Mouse (Mus musculus): ENCODE results near the gene Gpd1. TPM values are rescaled to one million over a fixed set of nuclear protein-coding genes. Genes with fewer than 3 reads are reported as not detected.

Gpd1 gene
- polyA plus RNA-seq, 1 experiment from 2014 or later: 42.2 TPM

DNA sequence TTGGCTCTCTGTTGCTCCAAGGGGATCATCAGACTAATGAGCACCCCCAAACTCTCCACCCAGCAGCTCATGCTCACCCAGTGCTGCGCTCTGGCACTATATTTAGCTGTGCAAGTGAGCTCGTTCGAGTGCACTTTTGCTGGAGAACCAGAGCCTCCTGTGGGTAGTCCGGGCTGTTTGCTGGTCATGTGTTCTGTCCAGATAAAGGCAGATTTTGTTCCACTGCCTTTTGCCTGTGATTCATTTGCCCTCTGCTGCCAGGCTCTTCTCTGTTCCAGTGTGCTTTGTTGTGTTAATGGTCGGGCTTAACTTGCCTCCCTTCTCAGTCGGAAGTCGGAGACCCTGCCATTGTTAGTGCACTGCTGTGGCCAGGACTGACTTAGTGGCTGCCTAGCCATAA, 12.4 kb upstream of the Gpd1 start:
- no peak overlapping the region for H3K4me3 ChIP-seq (ENCODE audit: low read depth, low read length)
- no peak overlapping the region for H3K9ac ChIP-seq (ENCODE audit: low read depth, low read length)
- no peak overlapping the region for H3K27ac ChIP-seq (ENCODE audit: low read length)
- H3K4me1 ChIP-seq (ENCODE audit: control insufficient read depth, low read depth, low read length): peaks cover 31% of the 10 kb centered on the region
- peaks cover 9% of the 10 kb centered on the region; the same call in 1 of the 2 replicates for H3K36me3 ChIP-seq (ENCODE audit: control insufficient read depth, insufficient read depth)
- 52% methylated on average over 7 of the region's 7 CpGs for WGBS (ENCODE audit: insufficient replicate concordance)
- H3K9me3 ChIP-seq (replicated peaks; ENCODE audit: control insufficient read depth, low read length): no peaks in the 10 kb centered on the region
- ATAC-seq (ENCODE audit: low read depth): no peak
- H3K4me2 ChIP-seq (ENCODE audit: low read depth, low read length): no peak overlapping the region
- no peaks in the 10 kb centered on the region for H3K27me3 ChIP-seq (ENCODE audit: control insufficient read depth, insufficient read depth, low read depth, low read length)

DNA sequence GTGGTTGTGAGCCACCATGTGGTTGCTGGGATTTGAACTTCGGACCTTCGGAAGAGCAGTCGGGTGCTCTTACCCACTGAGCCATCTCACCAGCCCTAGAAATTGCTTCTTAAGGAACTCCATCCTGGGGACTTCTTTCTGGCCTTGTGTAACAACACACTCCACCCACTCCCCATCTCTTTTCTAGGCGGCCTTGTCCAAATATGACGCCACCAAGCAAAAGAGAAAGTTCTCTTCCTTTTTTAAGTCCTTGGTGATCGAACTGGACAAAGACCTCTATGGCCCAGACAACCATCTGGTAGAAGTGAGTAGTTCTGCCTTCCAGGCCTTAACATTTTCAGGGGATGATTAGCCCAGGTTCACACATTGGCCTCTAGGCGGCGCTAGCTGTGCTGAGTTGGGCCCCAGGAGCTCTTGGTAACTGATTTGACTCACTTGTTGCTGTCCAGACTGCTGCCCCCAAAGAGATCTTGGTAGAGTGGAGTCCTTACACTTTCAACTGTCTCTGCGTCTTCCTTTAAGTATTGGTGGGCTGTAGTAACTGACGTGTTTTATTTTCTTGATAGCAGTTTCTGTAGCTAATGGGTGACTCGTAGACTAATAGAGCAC, 11.8 kb upstream of the Gpd1 start, which contains the start of gene Gm17349:
Gm17349 (minus strand) TSS at position 51 of the 609 bp plus-strand sequence.
- 55% methylated on average over 11 of the region's 11 CpGs for WGBS (ENCODE audit: insufficient replicate concordance)
- H3K9ac ChIP-seq (ENCODE audit: low read depth, low read length): no peak within 1 kb of the TSS
- ATAC-seq (ENCODE audit: low read depth): no peak
- H3K36me3 ChIP-seq (ENCODE audit: control insufficient read depth, insufficient read depth): peaks cover 9% of the 10 kb centered on the region; the same call in 1 of the 2 replicates
- H3K4me3 ChIP-seq (ENCODE audit: low read depth, low read length): no peak within 1 kb of the TSS
- H3K27ac ChIP-seq (ENCODE audit: low read length): no peak within 1 kb of the TSS
- H3K4me2 ChIP-seq (ENCODE audit: low read depth, low read length): no peak within 1 kb of the TSS
- H3K9me3 ChIP-seq (replicated peaks; ENCODE audit: control insufficient read depth, low read length): no peaks in the 10 kb centered on the region
- no peaks in the 10 kb centered on the region for H3K27me3 ChIP-seq (ENCODE audit: control insufficient read depth, insufficient read depth, low read depth, low read length)
- peaks cover 27% of the 10 kb centered on the region for H3K4me1 ChIP-seq (ENCODE audit: control insufficient read depth, low read depth, low read length)

DNA sequence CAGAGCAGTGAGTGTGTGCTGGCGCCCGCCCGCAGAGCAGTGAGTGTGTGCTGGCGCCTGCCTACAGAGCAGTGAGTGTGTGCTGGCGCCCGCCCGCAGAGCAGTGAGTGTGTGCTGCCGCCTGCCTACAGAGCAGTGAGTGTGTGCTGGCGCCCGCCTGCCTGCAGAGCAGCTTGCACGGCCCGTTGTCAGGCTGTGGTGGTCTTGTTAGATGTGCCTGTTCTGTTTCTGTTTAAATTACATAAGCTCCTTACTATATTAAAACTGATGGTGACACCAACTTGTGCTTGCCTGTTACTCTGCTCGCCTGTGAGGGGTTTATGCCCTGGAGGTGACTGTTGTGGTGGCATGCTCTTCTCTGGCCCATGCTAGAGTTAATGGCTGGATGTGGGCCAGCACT, 9.1 kb upstream of the Gpd1 start:
- peaks cover 16% of the 10 kb centered on the region for H3K36me3 ChIP-seq (ENCODE audit: control insufficient read depth, insufficient read depth)
- no peaks in the 10 kb centered on the region for H3K9me3 ChIP-seq (replicated peaks; ENCODE audit: control insufficient read depth, low read length)
- no peak overlapping the region for H3K4me2 ChIP-seq (ENCODE audit: low read depth, low read length)
- H3K27ac ChIP-seq (ENCODE audit: low read length): no peak overlapping the region
- no peaks in the 10 kb centered on the region for H3K27me3 ChIP-seq (ENCODE audit: control insufficient read depth, insufficient read depth, low read depth, low read length)
- H3K4me3 ChIP-seq (ENCODE audit: low read depth, low read length): no peak overlapping the region
- WGBS (ENCODE audit: insufficient replicate concordance): 84% methylated on average over 13 of the region's 13 CpGs
- ATAC-seq (ENCODE audit: low read depth): no peak
- H3K4me1 ChIP-seq (ENCODE audit: control insufficient read depth, low read depth, low read length): peaks cover 12% of the 10 kb centered on the region
- H3K9ac ChIP-seq (ENCODE audit: low read depth, low read length): no peak overlapping the region

DNA sequence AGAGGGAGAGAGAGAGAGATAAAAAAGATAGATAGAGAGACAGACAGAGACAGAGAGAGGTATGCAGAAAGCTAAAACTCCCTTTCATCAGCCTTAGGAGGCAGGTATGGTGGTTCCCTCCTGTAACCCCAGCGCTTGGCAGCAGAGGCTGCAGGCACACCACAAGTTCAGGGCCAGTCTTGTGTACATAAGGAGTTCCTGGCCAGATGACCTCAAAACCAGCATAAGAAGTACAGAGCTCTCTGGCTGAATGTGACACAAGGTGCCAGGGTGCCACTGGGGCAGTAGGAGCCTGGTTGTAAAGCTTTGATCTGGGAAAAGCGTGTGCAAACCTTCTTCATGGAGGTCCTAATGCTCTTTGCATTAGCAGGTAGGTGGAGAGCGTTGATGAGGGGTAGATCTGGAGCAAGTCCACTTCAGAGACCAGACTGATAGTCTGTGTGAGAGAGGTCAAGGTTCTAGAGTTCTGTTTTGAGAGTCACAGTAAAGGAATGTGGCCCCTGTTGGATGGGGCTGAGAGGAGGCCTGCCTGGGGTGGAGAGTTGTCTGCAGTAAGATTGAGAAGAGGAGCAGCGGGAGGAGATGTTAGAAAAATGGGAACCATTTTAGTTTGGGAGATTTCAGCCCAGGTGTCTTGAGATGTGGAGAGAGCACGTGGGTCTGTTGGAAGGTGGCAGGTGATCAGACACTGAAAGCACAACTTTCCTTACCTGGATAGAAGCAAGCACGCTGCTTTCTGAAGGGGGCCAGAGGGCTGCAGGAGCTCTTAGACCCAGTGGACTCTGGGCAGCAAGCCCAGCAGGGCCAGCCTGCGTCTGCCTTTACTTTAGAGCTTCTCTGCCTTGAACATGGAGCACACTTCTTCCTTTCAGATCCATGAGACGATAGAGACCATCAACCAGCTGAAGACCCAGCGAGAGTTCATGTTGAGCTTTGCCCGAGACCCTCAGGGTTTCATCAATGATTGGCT, 6.8 kb upstream of the Gpd1 start:
- no peak overlapping the region; the same call in 1 of the 2 replicates for H3K27ac ChIP-seq (ENCODE audit: low read length)
- WGBS (ENCODE audit: insufficient replicate concordance): 71% methylated on average over 10 of the region's 10 CpGs
- H3K27me3 ChIP-seq (ENCODE audit: control insufficient read depth, insufficient read depth, low read depth, low read length): no peaks in the 10 kb centered on the region
- no peaks in the 10 kb centered on the region for H3K9me3 ChIP-seq (replicated peaks; ENCODE audit: control insufficient read depth, low read length)
- no peak overlapping the region for H3K4me2 ChIP-seq (ENCODE audit: low read depth, low read length)
- ATAC-seq (ENCODE audit: low read depth): no peak
- no peak overlapping the region for H3K9ac ChIP-seq (ENCODE audit: low read depth, low read length)
- H3K36me3 ChIP-seq (ENCODE audit: control insufficient read depth, insufficient read depth): peaks cover 16% of the 10 kb centered on the region
- no peak overlapping the region for H3K4me3 ChIP-seq (ENCODE audit: low read depth, low read length)
- H3K4me1 ChIP-seq (ENCODE audit: control insufficient read depth, low read depth, low read length): peaks cover 12% of the 10 kb centered on the region

DNA sequence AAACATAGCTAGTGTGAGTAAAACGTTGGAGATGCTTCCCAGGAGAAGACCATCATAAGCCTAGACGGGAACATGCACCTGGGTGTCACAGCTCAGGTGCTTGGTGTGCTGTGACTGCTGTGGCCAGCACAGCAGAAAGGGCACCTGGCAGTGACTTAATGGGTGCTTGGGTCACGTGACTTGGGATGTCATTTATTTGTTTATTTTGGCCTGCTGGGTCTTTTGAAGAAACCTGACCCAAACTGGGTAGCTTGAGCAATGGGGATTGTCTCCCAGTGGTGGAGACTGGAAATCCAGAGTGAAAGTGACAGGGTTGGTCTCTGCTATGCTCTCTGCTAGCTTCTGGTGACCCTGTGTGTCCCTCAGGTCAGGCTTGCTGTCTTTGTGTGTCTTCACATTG, 5.8 kb upstream of the Gpd1 start:
- no peaks in the 10 kb centered on the region for H3K9me3 ChIP-seq (replicated peaks; ENCODE audit: control insufficient read depth, low read length)
- peaks cover 16% of the 10 kb centered on the region for H3K36me3 ChIP-seq (ENCODE audit: control insufficient read depth, insufficient read depth)
- no peak overlapping the region for H3K4me3 ChIP-seq (ENCODE audit: low read depth, low read length)
- ATAC-seq (ENCODE audit: low read depth): no peak
- H3K9ac ChIP-seq (ENCODE audit: low read depth, low read length): no peak overlapping the region
- H3K27ac ChIP-seq (ENCODE audit: low read length): 0 out of 2 replicates have a peak overlapping the region, but pooled peaks have one; percentile 14
- no peak overlapping the region for H3K4me2 ChIP-seq (ENCODE audit: low read depth, low read length)
- H3K4me1 ChIP-seq (ENCODE audit: control insufficient read depth, low read depth, low read length): peaks cover 21% of the 10 kb centered on the region
- 57% methylated on average over 3 of the region's 3 CpGs for WGBS (ENCODE audit: insufficient replicate concordance)
- H3K27me3 ChIP-seq (ENCODE audit: control insufficient read depth, insufficient read depth, low read depth, low read length): no peaks in the 10 kb centered on the region

DNA sequence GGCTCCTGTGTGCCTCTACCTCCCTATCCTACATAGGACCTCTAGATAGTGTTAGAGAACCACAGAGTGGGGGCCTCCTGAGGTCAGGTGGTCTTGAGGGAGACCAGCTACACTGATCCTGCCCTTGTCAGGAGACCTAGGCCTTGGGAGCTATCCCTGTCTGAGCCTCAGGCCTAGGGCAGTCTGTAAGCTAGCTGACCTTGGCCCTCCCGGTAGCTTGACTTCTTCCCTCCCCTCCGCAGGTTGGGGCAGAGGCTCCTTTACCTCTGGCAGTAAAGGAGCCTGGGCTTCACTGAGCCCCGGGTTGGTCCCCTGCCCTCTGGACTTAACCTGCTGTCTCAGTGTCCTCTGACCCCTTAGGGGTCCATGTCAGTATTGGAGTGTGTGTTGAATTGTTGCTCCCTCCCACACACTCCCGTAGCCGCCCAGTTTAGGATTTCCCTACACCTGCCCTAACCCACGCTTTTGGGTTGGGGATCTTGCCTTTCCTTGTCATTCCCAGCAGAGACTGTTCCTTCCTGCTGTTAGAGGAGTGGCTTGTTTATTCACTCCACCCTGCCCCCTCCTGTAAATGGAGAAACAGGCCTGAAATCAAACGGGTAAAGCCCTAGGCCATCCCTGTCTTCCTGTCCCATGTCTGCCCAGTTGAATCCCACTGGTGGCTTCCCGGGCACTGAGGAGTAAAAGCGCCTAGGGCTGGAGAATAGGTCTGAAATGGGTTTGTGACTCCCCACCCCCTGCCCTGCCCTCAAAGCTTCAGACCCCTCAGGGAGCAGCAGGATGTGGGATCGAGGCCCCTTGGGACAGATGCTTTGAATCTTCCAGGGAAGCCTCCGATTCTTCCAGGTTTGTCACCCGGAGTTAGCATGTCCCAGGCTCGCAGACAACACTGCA, 4.4 kb upstream of the Gpd1 start:
- Histone ChIP-seq H3K36me3 (ENCODE audit: control insufficient read depth, insufficient read depth) (peaks cover 9% of the 10 kb centered on the region), H3K4me1 (ENCODE audit: control insufficient read depth, low read depth, low read length) (peaks cover 21% of the 10 kb centered on the region), H3K4me3 (ENCODE audit: low read depth, low read length) (no peak overlapping the region), H3K9ac (ENCODE audit: low read depth, low read length) (no peak overlapping the region), H3K27me3 (ENCODE audit: control insufficient read depth, insufficient read depth, low read depth, low read length) (no peaks in the 10 kb centered on the region), H3K4me2 (ENCODE audit: low read depth, low read length) (no peak overlapping the region), H3K27ac (ENCODE audit: low read length) (no peak overlapping the region), H3K9me3 (replicated peaks; ENCODE audit: control insufficient read depth, low read length) (no peaks in the 10 kb centered on the region)
- 60% methylated on average over 13 of the region's 13 CpGs for WGBS (ENCODE audit: insufficient replicate concordance)
- ATAC-seq (ENCODE audit: low read depth): no peak

DNA sequence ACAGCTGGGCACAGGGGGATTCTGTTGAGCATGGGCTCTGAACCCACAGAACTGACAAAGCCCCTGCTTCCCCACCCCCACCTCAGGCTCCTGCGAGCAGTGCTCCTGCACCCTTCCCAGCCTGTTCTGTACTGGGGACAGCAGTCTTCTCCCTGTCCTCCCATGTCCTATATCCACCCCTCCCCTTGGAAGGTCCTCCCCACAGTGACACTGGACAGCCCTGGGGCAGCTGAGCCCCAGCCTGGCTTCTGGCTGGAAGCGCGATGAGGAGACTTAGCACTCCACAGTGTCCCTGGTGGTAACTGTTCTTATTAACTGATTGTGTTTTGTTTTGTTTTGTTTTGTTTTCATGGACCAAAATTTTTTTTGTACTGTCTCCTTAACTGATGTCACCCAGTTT, 3.7 kb upstream of the Gpd1 start:
- H3K9ac ChIP-seq (ENCODE audit: low read depth, low read length): no peak overlapping the region
- 89% methylated on average over 3 of the region's 3 CpGs for WGBS (ENCODE audit: insufficient replicate concordance)
- H3K4me3 ChIP-seq (ENCODE audit: low read depth, low read length): no peak overlapping the region
- no peaks in the 10 kb centered on the region for H3K27me3 ChIP-seq (ENCODE audit: control insufficient read depth, insufficient read depth, low read depth, low read length)
- no peak overlapping the region for H3K27ac ChIP-seq (ENCODE audit: low read length)
- no peak overlapping the region for H3K4me2 ChIP-seq (ENCODE audit: low read depth, low read length)
- ATAC-seq (ENCODE audit: low read depth): no peak
- H3K4me1 ChIP-seq (ENCODE audit: control insufficient read depth, low read depth, low read length): peaks cover 21% of the 10 kb centered on the region
- no peaks in the 10 kb centered on the region for H3K9me3 ChIP-seq (replicated peaks; ENCODE audit: control insufficient read depth, low read length)
- H3K36me3 ChIP-seq (ENCODE audit: control insufficient read depth, insufficient read depth): peaks cover 9% of the 10 kb centered on the region

DNA sequence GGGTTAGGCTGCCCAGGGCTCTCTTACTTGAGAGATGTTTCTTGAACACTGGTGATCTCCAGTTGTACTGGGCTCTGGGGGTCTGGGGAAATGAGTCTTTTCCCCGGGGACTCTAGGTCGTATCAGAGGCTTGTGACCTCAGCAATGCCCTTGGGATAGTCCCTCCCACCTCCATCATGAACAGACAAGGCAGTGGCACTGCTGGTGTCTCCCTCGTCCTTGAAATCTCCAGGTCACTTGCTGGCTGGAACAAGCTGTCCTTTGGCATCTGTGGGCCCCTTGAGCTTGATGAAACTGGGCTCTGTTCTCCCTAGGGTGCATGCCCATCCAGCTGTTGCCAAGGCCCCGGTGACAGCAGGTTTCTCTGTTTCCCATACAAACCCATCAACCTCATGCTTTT, 3.1 kb upstream of the Gpd1 start:
- H3K9ac ChIP-seq (ENCODE audit: low read depth, low read length): no peak overlapping the region
- peaks cover 21% of the 10 kb centered on the region for H3K4me1 ChIP-seq (ENCODE audit: control insufficient read depth, low read depth, low read length)
- no peaks in the 10 kb centered on the region for H3K9me3 ChIP-seq (replicated peaks; ENCODE audit: control insufficient read depth, low read length)
- H3K4me3 ChIP-seq (ENCODE audit: low read depth, low read length): no peak overlapping the region
- H3K27me3 ChIP-seq (ENCODE audit: control insufficient read depth, insufficient read depth, low read depth, low read length): no peaks in the 10 kb centered on the region
- no peak for ATAC-seq (ENCODE audit: low read depth)
- WGBS (ENCODE audit: insufficient replicate concordance): 67% methylated on average over 4 of the region's 4 CpGs
- H3K27ac ChIP-seq (ENCODE audit: low read length): no peak overlapping the region
- H3K36me3 ChIP-seq (ENCODE audit: control insufficient read depth, insufficient read depth): peaks cover 9% of the 10 kb centered on the region
- no peak overlapping the region for H3K4me2 ChIP-seq (ENCODE audit: low read depth, low read length)
